Mouse (Mus musculus): Measurements from ENCODE around the gene Atl1. TPM values are rescaled to one million over a fixed set of nuclear protein-coding genes. Genes with fewer than 3 reads are reported as not detected.

The Atl1 gene
- total and polyA plus RNA-seq, 2 experiments, result 0.40 to 1.5 TPM

GRCm38 (mm10) chr12:69887776-69888175, 4.6 kb upstream of the Atl1 start:
- Histone ChIP-seq H3K4me3 (ENCODE audit: insufficient read depth, low read depth, low read length) (no peak overlapping the region), H3K79me2 (ENCODE audit: control insufficient read depth, insufficient read depth, low read length) (peaks cover 57% of the 10 kb centered on the region), H3K9ac (ENCODE audit: low read depth, low read length) (no peak overlapping the region), H3K36me3 (ENCODE audit: control insufficient read depth, insufficient read depth, low read length) (no peaks in the 10 kb centered on the region), H3K4me1 (ENCODE audit: control insufficient read depth, insufficient read depth, low read length) (peaks cover 23% of the 10 kb centered on the region), H3K27me3 (ENCODE audit: control insufficient read depth, insufficient read depth, low read length) (no peaks in the 10 kb centered on the region), H3K27ac (replicated peaks; ENCODE audit: insufficient read depth, low read depth, low read length) (no peak overlapping the region)
- 35% methylated on average over 6 of the region's 6 CpGs for WGBS
- TF ChIP-seq CTCF (IDR thresholded peaks at IDR 0.05; ENCODE audit: low read depth, low read length), result no peak
- no peak for TF ChIP-seq POLR2A (IDR thresholded peaks at IDR 0.05; ENCODE audit: extremely low read depth, insufficient read depth, low read length)
- peak; percentile 63 for DNase-seq (ENCODE audit: extremely low read depth, low read depth, low spot score)

DNA sequence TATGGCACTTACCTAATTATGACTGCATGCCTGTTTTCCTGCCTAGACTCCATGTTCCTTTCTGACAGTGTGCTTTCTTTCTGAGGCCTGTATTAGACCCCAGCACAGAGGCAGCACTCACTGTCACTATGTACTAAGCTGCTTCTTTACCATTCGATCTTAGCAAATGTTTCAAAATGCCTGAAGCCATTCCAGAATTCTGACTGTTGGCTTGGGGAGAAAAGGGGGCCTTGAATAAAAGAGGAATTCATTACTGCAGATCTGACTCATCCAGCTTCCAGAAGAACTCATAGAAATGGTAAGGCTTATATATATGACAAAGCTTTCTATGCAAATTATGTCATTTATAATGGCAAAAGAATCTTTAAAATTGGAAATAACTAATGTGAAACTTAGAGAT, 4.1 kb upstream of the Atl1 start:
- 29% methylated on average over 1 of the region's 1 CpGs for WGBS

DNA sequence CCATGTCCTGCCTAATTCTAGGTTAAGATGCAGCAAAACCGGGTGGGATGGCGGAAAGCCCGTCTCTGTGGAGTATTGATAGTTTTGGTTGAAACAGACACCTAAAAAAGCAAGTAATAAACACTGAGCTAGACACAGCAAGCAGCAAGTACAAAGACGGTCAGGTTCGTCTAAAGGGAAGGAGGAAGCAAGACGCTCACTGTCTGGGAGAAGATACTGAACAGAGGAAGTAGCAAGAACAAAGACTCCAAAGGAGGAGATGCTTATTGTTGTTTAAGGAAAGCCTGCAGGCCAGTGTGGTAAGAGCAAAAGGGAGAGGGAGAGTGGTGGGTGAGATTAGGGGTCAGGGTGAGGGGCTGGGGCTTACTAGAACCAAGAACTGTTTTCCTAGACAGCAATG, 2.4 kb upstream of the Atl1 start:
- no peak for DNase-seq (ENCODE audit: extremely low read depth, low read depth, low spot score)
- H3K4me3 ChIP-seq (ENCODE audit: insufficient read depth, low read depth, low read length), result no peak overlapping the region
- H3K9ac ChIP-seq (ENCODE audit: low read depth, low read length), result 0 out of 2 replicates have a peak overlapping the region, but pooled peaks have one; percentile 28
- no peak for TF ChIP-seq CTCF (IDR thresholded peaks at IDR 0.05; ENCODE audit: low read depth, low read length)
- no peak for TF ChIP-seq POLR2A (IDR thresholded peaks at IDR 0.05; ENCODE audit: extremely low read depth, insufficient read depth, low read length)
- no peaks in the 10 kb centered on the region for H3K36me3 ChIP-seq (ENCODE audit: control insufficient read depth, insufficient read depth, low read length)
- H3K27me3 ChIP-seq (ENCODE audit: control insufficient read depth, insufficient read depth, low read length), result no peaks in the 10 kb centered on the region
- no peak overlapping the region for H3K27ac ChIP-seq (replicated peaks; ENCODE audit: insufficient read depth, low read depth, low read length)
- H3K4me1 ChIP-seq (ENCODE audit: control insufficient read depth, insufficient read depth, low read length), result peaks cover 23% of the 10 kb centered on the region
- peaks cover 40% of the 10 kb centered on the region for H3K79me2 ChIP-seq (ENCODE audit: control insufficient read depth, insufficient read depth, low read length)
- 57% methylated on average over 6 of the region's 6 CpGs for WGBS

More for the DNA sequence above, 4.1 kb upstream of the Atl1 start:
- Histone ChIP-seq H3K27ac (replicated peaks; ENCODE audit: insufficient read depth, low read depth, low read length) (no peak overlapping the region), H3K79me2 (ENCODE audit: control insufficient read depth, insufficient read depth, low read length) (peaks cover 54% of the 10 kb centered on the region), H3K36me3 (ENCODE audit: control insufficient read depth, insufficient read depth, low read length) (no peaks in the 10 kb centered on the region), H3K9ac (ENCODE audit: low read depth, low read length) (no peak overlapping the region), H3K4me3 (ENCODE audit: insufficient read depth, low read depth, low read length) (no peak overlapping the region), H3K27me3 (ENCODE audit: control insufficient read depth, insufficient read depth, low read length) (no peaks in the 10 kb centered on the region), H3K4me1 (ENCODE audit: control insufficient read depth, insufficient read depth, low read length) (peaks cover 23% of the 10 kb centered on the region)
- DNase-seq (ENCODE audit: extremely low read depth, low read depth, low spot score), result no peak
- no peak for TF ChIP-seq POLR2A (IDR thresholded peaks at IDR 0.05; ENCODE audit: extremely low read depth, insufficient read depth, low read length)
- no peak for TF ChIP-seq CTCF (IDR thresholded peaks at IDR 0.05; ENCODE audit: low read depth, low read length)

GRCm38 (mm10) chr12:69890476-69890875, 1.9 kb upstream of the Atl1 start:
- Histone ChIP-seq H3K36me3 (ENCODE audit: control insufficient read depth, insufficient read depth, low read length) (no peaks in the 10 kb centered on the region), H3K79me2 (ENCODE audit: control insufficient read depth, insufficient read depth, low read length) (peaks cover 37% of the 10 kb centered on the region), H3K9ac (ENCODE audit: low read depth, low read length) (peak overlapping the region; percentile 31; the same call in 1 of the 2 replicates), H3K4me3 (ENCODE audit: insufficient read depth, low read depth, low read length) (no peak overlapping the region), H3K4me1 (ENCODE audit: control insufficient read depth, insufficient read depth, low read length) (peaks cover 23% of the 10 kb centered on the region), H3K27me3 (ENCODE audit: control insufficient read depth, insufficient read depth, low read length) (no peaks in the 10 kb centered on the region), H3K27ac (replicated peaks; ENCODE audit: insufficient read depth, low read depth, low read length) (no peak overlapping the region)
- DNase-seq (ENCODE audit: extremely low read depth, low read depth, low spot score), result no peak
- TF ChIP-seq CTCF (IDR thresholded peaks at IDR 0.05; ENCODE audit: low read depth, low read length) (no peak), POLR2A (IDR thresholded peaks at IDR 0.05; ENCODE audit: extremely low read depth, insufficient read depth, low read length) (no peak)
- 30% methylated on average over 5 of the region's 5 CpGs for WGBS

DNA sequence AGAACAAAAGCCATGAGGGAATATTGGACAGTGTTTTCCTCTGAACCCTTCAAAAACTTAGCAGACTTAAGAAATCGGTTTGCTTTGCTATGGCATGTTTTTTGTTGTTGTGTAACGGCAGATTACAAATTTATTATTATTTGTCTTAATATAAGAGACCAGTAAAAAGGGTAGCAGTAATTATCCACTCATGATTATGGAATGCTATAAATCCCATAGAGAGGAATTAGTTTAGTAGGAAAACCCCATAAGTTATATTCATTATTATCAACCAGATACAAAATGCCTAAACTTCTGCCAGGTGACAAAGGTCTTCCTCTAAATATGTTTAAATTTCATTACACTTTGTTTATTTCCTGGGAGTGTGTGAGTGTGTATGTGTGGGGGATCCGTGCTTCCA, 693 bp upstream of the Atl1 start:
- TF ChIP-seq CTCF (IDR thresholded peaks at IDR 0.05; ENCODE audit: low read depth, low read length) (no peak), POLR2A (IDR thresholded peaks at IDR 0.05; ENCODE audit: extremely low read depth, insufficient read depth, low read length) (no peak)
- H3K36me3 ChIP-seq (ENCODE audit: control insufficient read depth, insufficient read depth, low read length), result no peaks in the 10 kb centered on the region
- H3K27me3 ChIP-seq (ENCODE audit: control insufficient read depth, insufficient read depth, low read length), result no peaks in the 10 kb centered on the region
- WGBS, result 10% methylated on average over 3 of the region's 3 CpGs
- peaks cover 35% of the 10 kb centered on the region for H3K79me2 ChIP-seq (ENCODE audit: control insufficient read depth, insufficient read depth, low read length)
- peak overlapping the region; percentile 77 for H3K27ac ChIP-seq (replicated peaks; ENCODE audit: insufficient read depth, low read depth, low read length)
- peaks cover 22% of the 10 kb centered on the region for H3K4me1 ChIP-seq (ENCODE audit: control insufficient read depth, insufficient read depth, low read length)
- peak; percentile 28 for DNase-seq (ENCODE audit: extremely low read depth, low read depth, low spot score)
- H3K9ac ChIP-seq (ENCODE audit: low read depth, low read length), result peak overlapping the region; percentile 90
- H3K4me3 ChIP-seq (ENCODE audit: insufficient read depth, low read depth, low read length), result peak overlapping the region; percentile 76

DNA sequence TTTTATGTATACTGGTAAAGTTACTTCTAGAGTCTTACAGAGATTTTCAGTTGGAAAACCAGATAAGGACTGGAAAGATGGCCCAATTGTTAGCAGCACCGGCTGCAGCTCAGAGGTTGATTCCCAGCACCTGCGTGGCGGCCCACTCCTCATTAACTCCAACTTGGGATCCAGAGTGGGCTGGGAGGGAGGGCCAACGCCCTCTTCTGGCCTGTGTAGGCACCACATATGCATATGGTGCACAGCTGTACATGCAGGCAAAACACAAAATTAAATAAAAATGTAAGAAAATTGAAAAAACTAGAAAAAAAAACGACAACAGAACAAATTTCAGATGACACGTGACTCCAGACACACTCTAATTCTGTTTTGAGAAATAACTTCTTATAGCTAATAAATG, 1.5 kb downstream of the Atl1 start:
- H3K27me3 ChIP-seq (ENCODE audit: control insufficient read depth, insufficient read depth, low read length), result no peaks in the 10 kb centered on the region
- peak; percentile 40; the same call in 1 of the 2 replicates for TF ChIP-seq CTCF (IDR thresholded peaks at IDR 0.05; ENCODE audit: low read depth, low read length)
- TF ChIP-seq POLR2A (IDR thresholded peaks at IDR 0.05; ENCODE audit: extremely low read depth, insufficient read depth, low read length), result no peak
- peaks cover 14% of the 10 kb centered on the region for H3K4me1 ChIP-seq (ENCODE audit: control insufficient read depth, insufficient read depth, low read length)
- H3K27ac ChIP-seq (replicated peaks; ENCODE audit: insufficient read depth, low read depth, low read length), result no peak overlapping the region
- 69% methylated on average over 6 of the region's 6 CpGs for WGBS
- H3K9ac ChIP-seq (ENCODE audit: low read depth, low read length), result no peak overlapping the region
- no peak overlapping the region for H3K4me3 ChIP-seq (ENCODE audit: insufficient read depth, low read depth, low read length)
- no peak for DNase-seq (ENCODE audit: extremely low read depth, low read depth, low spot score)
- H3K36me3 ChIP-seq (ENCODE audit: control insufficient read depth, insufficient read depth, low read length), result no peaks in the 10 kb centered on the region
- peaks cover 25% of the 10 kb centered on the region for H3K79me2 ChIP-seq (ENCODE audit: control insufficient read depth, insufficient read depth, low read length)

Data from liver, adult 2 months (tissue).